In the genomic region with DNA sequence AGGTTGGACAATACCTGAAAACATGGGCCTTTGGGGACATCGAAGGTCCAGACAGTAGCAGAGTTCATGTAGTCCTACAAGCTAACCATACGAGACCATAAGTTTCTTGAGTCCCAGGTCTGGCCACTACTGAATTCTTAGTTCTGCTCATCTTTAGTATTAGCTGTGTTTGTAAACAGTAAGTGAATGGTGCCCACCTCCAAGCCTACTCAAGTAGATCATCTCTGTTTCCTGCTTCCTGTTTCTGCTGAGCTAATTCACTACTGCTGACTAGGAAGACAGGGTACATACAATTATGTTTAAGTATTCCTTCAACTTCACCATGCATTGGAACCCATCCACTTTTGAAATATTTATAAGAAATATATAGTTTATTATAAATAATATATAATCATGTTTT, we compare ENCODE assay signal across 18 mouse cellular contexts.
"Had no signal": no experiment of that assay in that cellular context is flagged by ENCODE, and none has a peak within 500 bp of the region (broad histone marks: within the 10 kb centered on the region; RNA-seq: fewer than 3 reads in every experiment).

No protein-coding gene starts in this region.

- H3K27ac ChIP-seq: kidney, embryonic 15.5 days; limb, embryonic 12.5 days; limb, embryonic 15.5 days; liver, embryonic 14.5 days; macrophage had no signal

- H3K9me3 ChIP-seq: kidney, embryonic 15.5 days; limb, embryonic 12.5 days; limb, embryonic 15.5 days had no signal

- H3K27me3 ChIP-seq: kidney, embryonic 15.5 days; limb, embryonic 12.5 days; limb, embryonic 15.5 days had no signal

- H3K4me3 ChIP-seq: kidney, embryonic 15.5 days; limb, embryonic 12.5 days; limb, embryonic 15.5 days had no signal

- H3K4me1 ChIP-seq: kidney, embryonic 15.5 days; limb, embryonic 12.5 days; limb, embryonic 15.5 days had no signal

- H3K36me3 ChIP-seq: kidney, embryonic 15.5 days; limb, embryonic 12.5 days; limb, embryonic 15.5 days had no signal

- DNase-seq: kidney, adult 11 months; kidney, adult 8-10 months; kidney, postnatal 10 days; kidney, postnatal 36 days; left cerebral cortex, postnatal 4 days; liver, postnatal 0 days; lung, embryonic 14.5 days; midbrain, embryonic 14.5 days; right cerebral cortex, adult 18-20 months; right cerebral cortex, postnatal 14 days; right cerebral cortex, postnatal 4 days; thymus, adult 18-20 months; thymus, postnatal 36 days had no signal
